Mouse (Mus musculus): ENCODE measurements around the gene Kcnk10. TPM values are rescaled to one million over a fixed set of nuclear protein-coding genes. Genes with fewer than 3 reads are reported as not detected.

The Kcnk10 gene
- 3.7 and 4.2 TPM in 2 replicates for polyA plus RNA-seq (2021; fragmentation: Nextera tagmentation)
- long read RNA-seq, experiment 1, full-length matches to known transcripts, result 6 of 21 reads
- long read RNA-seq, experiment 1, partial matches to known transcripts, result 0 of 21 reads
- long read RNA-seq, experiment 1, other reads (novel, unspliced or antisense), result 15 of 21 reads
- long read RNA-seq, experiment 2, full-length matches to known transcripts, result 3 of 8 reads
- long read RNA-seq, experiment 2, partial matches to known transcripts, result 1 of 8 reads
- long read RNA-seq, experiment 2, other reads (novel, unspliced or antisense), result 4 of 8 reads

GRCm38 (mm10) chr12:98577861-98578360 is at the start of gene Kcnk10:
TSS of gene Kcnk10 (minus strand) at chr12:98578310.

GRCm38 (mm10) chr12:98627392-98628259 is 49.5 kb upstream of the Kcnk10 start, which contains the start of gene Spata7:
TSS of gene Spata7 (plus strand) at chr12:98628157.

Other genes starting within 250 kb of the Kcnk10 start
- gene Spata7, start 49.8 kb upstream of the Kcnk10 start, polyA plus RNA-seq (2021; fragmentation: Nextera tagmentation), result 14.6 and 17.6 TPM in 2 replicates
- 1.8 and 2.0 TPM in 2 replicates for gene Ptpn21, start 159.1 kb upstream of the Kcnk10 start, polyA plus RNA-seq (2021; fragmentation: Nextera tagmentation)
- gene Zc3h14, start 168.7 kb upstream of the Kcnk10 start, polyA plus RNA-seq (2021; fragmentation: Nextera tagmentation), result 26.1 and 51.7 TPM in 2 replicates